Mouse (Mus musculus) central nervous system, embryonic 11.5 days (tissue): ENCODE measurements around the gene Cep55. TPM values are rescaled to one million over a fixed set of nuclear protein-coding genes. Genes with fewer than 3 reads are reported as not detected.

Experiments
- polyA plus RNA-seq: library from polyadenylated mRNA; depleted of rRNA; stranded (reverse); fragments of >200 nt; gene quantifications from 2 replicates; pipeline ENCODE4 v1.2.3, GENCODE M21; 2012; rRNA removed

The Cep55 gene
- polyA plus RNA-seq, result 44.7 and 61.9 TPM in 2 replicates

DNA sequence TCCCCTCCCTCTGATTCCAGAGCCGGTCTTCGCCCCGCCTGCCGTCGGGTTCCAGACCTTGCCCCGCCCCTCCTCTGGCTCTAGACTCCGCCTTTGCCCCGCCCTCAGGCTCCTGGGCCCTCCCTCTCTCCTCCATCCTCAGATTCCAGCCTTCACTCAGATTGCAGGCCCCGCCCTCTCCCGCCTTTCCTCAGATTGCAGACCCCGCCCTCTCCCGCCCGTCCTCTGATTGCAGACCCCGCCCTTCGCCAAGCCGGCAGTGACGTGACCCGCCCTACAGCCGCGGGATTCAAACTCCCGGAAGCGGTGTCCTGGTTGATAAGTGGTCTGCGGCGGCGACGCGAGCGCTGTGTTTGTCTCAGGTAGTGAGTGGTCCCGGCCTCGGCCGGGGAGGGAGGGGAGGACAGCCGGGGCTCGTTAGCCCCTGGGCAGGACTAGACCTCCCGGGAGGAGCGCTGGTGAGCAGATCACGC lies at the start of gene Cep55:
Cep55 (plus strand) TSS at position 292 of the 473 bp plus-strand sequence.

DNA sequence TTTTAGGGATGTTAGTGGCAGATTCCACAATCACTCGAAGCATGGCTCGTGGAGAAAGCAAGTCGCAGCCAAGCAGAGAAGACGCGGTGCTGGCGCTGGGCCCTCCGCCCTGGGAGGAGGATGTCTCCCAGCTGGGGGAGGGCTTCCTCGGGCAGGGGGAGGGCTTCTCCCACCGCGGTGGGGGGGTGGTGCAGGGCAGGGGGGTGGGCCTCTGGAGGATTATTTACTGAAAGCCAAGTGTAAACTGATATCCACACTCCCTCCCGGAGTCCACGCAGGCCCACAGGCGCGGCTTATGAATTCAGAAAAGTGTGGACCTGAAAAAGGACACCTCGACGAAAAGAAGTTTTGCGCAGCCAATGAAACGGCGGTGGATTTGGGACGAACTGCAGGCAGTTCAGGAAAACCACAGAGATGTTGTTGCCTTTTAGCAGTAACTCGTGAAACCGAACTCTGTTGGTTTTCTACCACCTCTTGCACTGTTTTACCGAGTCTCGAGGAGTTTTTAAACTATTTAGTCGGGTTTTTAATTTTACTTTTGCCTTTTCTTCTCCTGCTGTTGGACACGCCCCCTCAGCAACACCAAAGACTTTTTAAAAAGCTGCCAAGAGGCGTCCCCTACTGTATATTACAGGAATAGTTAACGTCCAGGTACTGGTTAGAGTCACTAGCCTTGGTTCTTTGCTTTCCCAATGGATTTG lies 11.4 kb upstream of the Cep55 start, which contains the start of gene Myof:
Myof (minus strand) TSS at position 297 of the 701 bp plus-strand sequence.

DNA sequence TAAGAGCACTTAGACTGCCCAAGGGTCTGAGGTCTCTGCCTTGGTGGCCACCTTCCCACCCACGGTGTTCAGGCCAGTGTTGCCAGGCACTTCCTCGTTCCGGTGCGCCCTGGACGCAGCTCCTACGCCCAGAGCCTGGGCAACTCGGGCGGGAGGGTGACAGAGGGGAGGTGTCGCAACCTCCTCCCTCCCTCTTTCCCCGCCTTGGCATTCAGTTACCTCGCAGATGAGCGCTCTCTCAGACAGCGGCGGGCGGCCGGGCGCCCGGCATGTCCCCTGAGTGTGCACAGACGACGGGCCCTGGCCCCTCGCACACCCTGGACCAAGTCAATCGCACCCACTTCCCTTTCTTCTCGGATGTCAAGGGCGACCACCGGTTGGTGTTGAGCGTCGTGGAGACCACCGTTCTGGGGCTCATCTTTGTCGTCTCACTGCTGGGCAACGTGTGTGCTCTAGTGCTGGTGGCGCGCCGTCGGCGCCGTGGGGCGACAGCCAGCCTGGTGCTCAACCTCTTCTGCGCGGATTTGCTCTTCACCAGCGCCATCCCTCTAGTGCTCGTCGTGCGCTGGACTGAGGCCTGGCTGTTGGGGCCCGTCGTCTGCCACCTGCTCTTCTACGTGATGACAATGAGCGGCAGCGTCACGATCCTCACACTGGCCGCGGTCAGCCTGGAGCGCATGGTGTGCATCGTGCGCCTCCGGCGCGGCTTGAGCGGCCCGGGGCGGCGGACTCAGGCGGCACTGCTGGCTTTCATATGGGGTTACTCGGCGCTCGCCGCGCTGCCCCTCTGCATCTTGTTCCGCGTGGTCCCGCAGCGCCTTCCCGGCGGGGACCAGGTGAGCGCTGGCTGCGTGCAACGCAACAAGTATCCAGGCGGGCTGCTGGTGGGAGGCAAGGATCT lies 42.3 kb downstream of the Cep55 start, which contains the start of gene Ffar4:
Ffar4 (plus strand) TSS at position 214 of the 901 bp plus-strand sequence.

Other genes with a start within 250 kb of the Cep55 start
- gene Myof, start 11.4 kb upstream of the Cep55 start, polyA plus RNA-seq, result 5.8 and 10.6 TPM in 2 replicates
- 0.17 and 0.20 TPM in 2 replicates for gene Ffar4, start 42.1 kb downstream of the Cep55 start, polyA plus RNA-seq
- gene Rbp4, start 70.3 kb downstream of the Cep55 start, polyA plus RNA-seq, result 29.2 and 93.5 TPM in 2 replicates
- gene Pde6c, start 77.8 kb downstream of the Cep55 start, polyA plus RNA-seq, result 0.20 and 0.48 TPM in 2 replicates
- 38.2 and 53.9 TPM in 2 replicates for gene Fra10ac1, start 169.1 kb downstream of the Cep55 start, polyA plus RNA-seq
- gene Lgi1, start 209.5 kb downstream of the Cep55 start, polyA plus RNA-seq, result 1.1 and 2.1 TPM in 2 replicates